Mouse (Mus musculus): ENCODE measurements around the gene Olfr715b. TPM values are rescaled to one million over a fixed set of nuclear protein-coding genes. Genes with fewer than 3 reads are reported as not detected.

The Olfr715b gene
- polyA plus RNA-seq (2012; ENCODE audit: low replicate concordance), result not detected in 2 replicates

DNA sequence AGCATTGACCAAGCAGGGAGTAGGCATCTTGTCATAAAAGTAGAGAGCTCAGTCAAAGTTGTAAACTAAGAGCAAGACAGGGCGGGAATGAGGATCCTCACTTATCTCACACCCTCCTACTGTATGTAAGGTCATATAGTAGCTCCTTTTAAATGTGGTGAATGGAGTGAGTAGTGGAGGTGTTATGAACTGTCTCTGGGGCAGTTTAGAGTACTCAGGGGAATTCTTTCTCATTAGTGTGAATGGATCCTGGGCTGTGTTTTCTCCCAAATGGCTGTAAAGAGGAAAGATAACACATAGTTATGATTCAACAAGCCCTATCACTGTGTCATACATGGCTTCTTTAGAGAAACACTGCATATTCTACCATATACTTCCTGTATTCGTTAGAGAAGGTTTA lies at the start of gene Olfr715b:
Gene Olfr715b, minus strand, starts transcription at position 101 of the 400 bp plus-strand sequence.

GRCm38 (mm10) chr7:107138027-107138426 lies 27.9 kb upstream of the Olfr715b start, which contains the start of gene Olfr716:
Olfr716 (plus strand) TSS chr7:107138327.

DNA sequence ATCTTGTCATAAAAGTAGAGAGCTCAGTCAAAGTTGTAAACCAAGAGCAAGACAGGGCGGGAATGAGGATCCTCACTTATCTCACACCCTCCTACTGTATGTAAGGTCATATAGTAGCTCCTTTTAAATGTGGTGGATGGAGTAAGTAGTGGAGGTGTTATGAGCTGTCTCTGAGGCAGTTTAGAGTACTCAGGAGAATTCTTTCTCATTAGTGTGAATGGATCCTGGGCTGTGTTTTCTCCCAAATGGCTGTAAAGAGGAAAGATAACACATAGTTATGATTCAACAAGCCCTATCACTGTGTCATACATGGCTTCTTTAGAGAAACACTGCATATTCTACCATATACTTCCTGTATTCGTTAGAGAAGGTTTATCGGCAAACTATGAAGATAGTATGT lies 20.8 kb upstream of the Olfr715b start, which contains the start of gene Olfr715:
Gene Olfr715, minus strand, starts transcription at position 101 of the 400 bp plus-strand sequence.

DNA sequence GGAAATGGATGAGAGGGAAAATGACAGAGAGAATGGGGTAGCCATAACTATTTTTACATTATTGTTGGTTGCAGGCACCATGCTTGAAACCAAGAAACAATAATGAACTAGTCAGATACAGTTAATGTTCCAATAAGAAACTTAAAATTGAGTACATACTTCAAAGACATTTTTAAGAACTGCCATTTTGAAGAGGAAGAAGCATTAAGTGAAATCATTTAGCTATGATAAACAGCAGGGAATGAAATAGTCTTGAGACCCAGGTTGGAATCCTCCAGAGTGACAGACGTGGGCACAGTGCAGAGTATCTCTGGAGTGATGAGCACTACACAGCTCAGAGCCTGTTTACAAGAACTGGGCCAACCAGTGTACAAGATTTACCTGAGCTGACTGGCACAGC lies 17.2 kb downstream of the Olfr715b start, which contains the start of gene Olfr17:
Gene Olfr17, plus strand, starts transcription at position 301 of the 400 bp plus-strand sequence.

GRCm38 (mm10) chr7:107070681-107071080 lies 39.5 kb downstream of the Olfr715b start, which contains the start of gene Olfr714:
Olfr714 (plus strand) TSS chr7:107070981.

Other genes with a start within 250 kb of the Olfr715b start
- not detected in 2 replicates for gene Olfr704, start 247.2 kb downstream of the Olfr715b start, polyA plus RNA-seq (2012; ENCODE audit: low replicate concordance)
- not detected in 2 replicates for gene Olfr705, start 233.5 kb downstream of the Olfr715b start, polyA plus RNA-seq (2012; ENCODE audit: low replicate concordance)
- gene Olfr706, start 222.2 kb downstream of the Olfr715b start, polyA plus RNA-seq (2012; ENCODE audit: low replicate concordance), result not detected in 2 replicates
- gene Olfr707, start 209.1 kb downstream of the Olfr715b start, polyA plus RNA-seq (2012; ENCODE audit: low replicate concordance), result not detected in 2 replicates
- gene Olfr1532-ps1, start 202.4 kb downstream of the Olfr715b start, polyA plus RNA-seq (2012; ENCODE audit: low replicate concordance), result not detected in 2 replicates
- gene Olfr709-ps1, start 178.2 kb downstream of the Olfr715b start, polyA plus RNA-seq (2012; ENCODE audit: low replicate concordance), result not detected in 2 replicates
- gene Olfr710, start 162.1 kb downstream of the Olfr715b start, polyA plus RNA-seq (2012; ENCODE audit: low replicate concordance), result not detected in 2 replicates
- not detected in 2 replicates for gene Olfr6, start 146.4 kb downstream of the Olfr715b start, polyA plus RNA-seq (2012; ENCODE audit: low replicate concordance)
- gene Olfr711, start 134.9 kb downstream of the Olfr715b start, polyA plus RNA-seq (2012; ENCODE audit: low replicate concordance), result not detected in 2 replicates
- gene Olfr2, start 104.3 kb downstream of the Olfr715b start, polyA plus RNA-seq (2012; ENCODE audit: low replicate concordance), result not detected in 2 replicates
- not detected in 2 replicates for gene Olfr713, start 79.2 kb downstream of the Olfr715b start, polyA plus RNA-seq (2012; ENCODE audit: low replicate concordance)
- gene Olfr714, start 39.4 kb downstream of the Olfr715b start, polyA plus RNA-seq (2012; ENCODE audit: low replicate concordance), result not detected in 2 replicates
- not detected in 2 replicates for gene Olfr17, start 17.1 kb downstream of the Olfr715b start, polyA plus RNA-seq (2012; ENCODE audit: low replicate concordance)
- not detected in 2 replicates for gene Olfr715, start 20.7 kb upstream of the Olfr715b start, polyA plus RNA-seq (2012; ENCODE audit: low replicate concordance)
- gene Olfr716, start 28.0 kb upstream of the Olfr715b start, polyA plus RNA-seq (2012; ENCODE audit: low replicate concordance), result not detected in 2 replicates
- gene Nlrp14, start 56.6 kb upstream of the Olfr715b start, polyA plus RNA-seq (2012; ENCODE audit: low replicate concordance), result not detected in 2 replicates
- not detected in 2 replicates for gene Rbmxl2, start 99.1 kb upstream of the Olfr715b start, polyA plus RNA-seq (2012; ENCODE audit: low replicate concordance)

All from leukemia stem cell, adult 10-12 weeks (primary cell).